Mouse (Mus musculus) urinary bladder, postnatal 14 days (tissue): ENCODE measurements around the gene Tmem50b.
A peak's percentile ranks its signal among the peaks of the same experiment; 100 is the strongest.

Experiments
- DNase-seq: peaks from one replicate; pipeline ENCODE4 v3.0.0; 2021; ENCODE audit warnings: low spot score

The Tmem50b gene

GRCm38 (mm10) chr16:91609501-91610245 is 12.1 kb upstream of the Tmem50b start:
- DNase-seq: peak; percentile 22

- DNase-seq: no peak
Measured at GRCm38 (mm10) chr16:91606958-91607357, 9.4 kb upstream of the Tmem50b start.

- no peak for DNase-seq
Measured at GRCm38 (mm10) chr16:91605156-91605555, 7.6 kb upstream of the Tmem50b start.

GRCm38 (mm10) chr16:91601693-91602092 is 4.1 kb upstream of the Tmem50b start:
- DNase-seq: no peak

GRCm38 (mm10) chr16:91601081-91601480 is 3.5 kb upstream of the Tmem50b start:
- no peak for DNase-seq

- no peak for DNase-seq
Measured at GRCm38 (mm10) chr16:91599242-91599641, 1.6 kb upstream of the Tmem50b start.

- DNase-seq: peak; percentile 16
Measured at GRCm38 (mm10) chr16:91596779-91597671, 575 bp downstream of the Tmem50b start.

- DNase-seq: no peak
Measured at GRCm38 (mm10) chr16:91596397-91596778, 1.2 kb downstream of the Tmem50b start.

GRCm38 (mm10) chr16:91595076-91595475 is 2.5 kb downstream of the Tmem50b start:
- DNase-seq: peak; percentile 34

GRCm38 (mm10) chr16:91593262-91593661 is 4.3 kb downstream of the Tmem50b start:
- no peak for DNase-seq

GRCm38 (mm10) chr16:91592162-91592561 is 5.4 kb downstream of the Tmem50b start:
- DNase-seq: no peak

- no peak for DNase-seq
Measured at GRCm38 (mm10) chr16:91588703-91589102, 8.9 kb downstream of the Tmem50b start.

- no peak for DNase-seq
Measured at GRCm38 (mm10) chr16:91587730-91588453, 9.7 kb downstream of the Tmem50b start.

GRCm38 (mm10) chr16:91586244-91586643 is 11.4 kb downstream of the Tmem50b start:
- no peak for DNase-seq

- peak; percentile 21 for DNase-seq
Measured at GRCm38 (mm10) chr16:91585617-91586016, 12.0 kb downstream of the Tmem50b start.

- DNase-seq: peak; percentile 39
Measured at GRCm38 (mm10) chr16:91582307-91582706, 15.3 kb downstream of the Tmem50b start.

GRCm38 (mm10) chr16:91578980-91579720 is 18.4 kb downstream of the Tmem50b start:
- no peak for DNase-seq

- no peak for DNase-seq
Measured at GRCm38 (mm10) chr16:91575151-91575550, 22.4 kb downstream of the Tmem50b start.

GRCm38 (mm10) chr16:91571105-91571504 is 26.5 kb downstream of the Tmem50b start:
- no peak for DNase-seq

- no peak for DNase-seq
Measured at GRCm38 (mm10) chr16:91568960-91569359, 28.6 kb downstream of the Tmem50b start.

- DNase-seq: no peak
Measured at GRCm38 (mm10) chr16:91566002-91566401, 31.6 kb downstream of the Tmem50b start.
